Mouse (Mus musculus): ENCODE results near the gene Ppp5c.

The Ppp5c gene

GRCm38 (mm10) chr7:17054325-17054989 lies 26.7 kb upstream of the Ppp5c start:
- DNase-seq (ENCODE audit: low read depth) = no peak

GRCm38 (mm10) chr7:17050933-17051594 lies 23.3 kb upstream of the Ppp5c start:
- peak; percentile 61 for DNase-seq (ENCODE audit: low read depth)

- no peak for DNase-seq (ENCODE audit: low read depth)
Measured at GRCm38 (mm10) chr7:17050491-17050890, 22.8 kb upstream of the Ppp5c start.

- no peak for DNase-seq (ENCODE audit: low read depth)
Measured at GRCm38 (mm10) chr7:17048431-17049190, 20.9 kb upstream of the Ppp5c start.

- no peak for DNase-seq (ENCODE audit: low read depth)
Measured at GRCm38 (mm10) chr7:17047041-17047682, 19.4 kb upstream of the Ppp5c start.

GRCm38 (mm10) chr7:17045743-17046142 lies 18.0 kb upstream of the Ppp5c start:
- DNase-seq (ENCODE audit: low read depth) = no peak

GRCm38 (mm10) chr7:17039373-17039772 lies 11.6 kb upstream of the Ppp5c start:
- DNase-seq (ENCODE audit: low read depth) = no peak

GRCm38 (mm10) chr7:17038018-17038695 lies 10.4 kb upstream of the Ppp5c start:
- no peak for DNase-seq (ENCODE audit: low read depth)

- DNase-seq (ENCODE audit: low read depth) = no peak
Measured at GRCm38 (mm10) chr7:17030239-17030638, 2.5 kb upstream of the Ppp5c start.

- DNase-seq (ENCODE audit: low read depth) = no peak
Measured at GRCm38 (mm10) chr7:17028923-17029322, 1.2 kb upstream of the Ppp5c start.

GRCm38 (mm10) chr7:17026710-17027587 lies 775 bp downstream of the Ppp5c start:
- DNase-seq (ENCODE audit: low read depth) = peak; percentile 71

- no peak for DNase-seq (ENCODE audit: low read depth)
Measured at GRCm38 (mm10) chr7:17025896-17026622, 1.7 kb downstream of the Ppp5c start.

- DNase-seq (ENCODE audit: low read depth) = no peak
Measured at GRCm38 (mm10) chr7:17025505-17025894, 2.2 kb downstream of the Ppp5c start.

GRCm38 (mm10) chr7:17024814-17025504 lies 2.8 kb downstream of the Ppp5c start:
- no peak for DNase-seq (ENCODE audit: low read depth)

GRCm38 (mm10) chr7:17024141-17024540 lies 3.6 kb downstream of the Ppp5c start:
- DNase-seq (ENCODE audit: low read depth) = no peak

GRCm38 (mm10) chr7:17023701-17024100 lies 4.0 kb downstream of the Ppp5c start:
- DNase-seq (ENCODE audit: low read depth) = no peak

- no peak for DNase-seq (ENCODE audit: low read depth)
Measured at GRCm38 (mm10) chr7:17022176-17022575, 5.5 kb downstream of the Ppp5c start.

GRCm38 (mm10) chr7:17019426-17020166 lies 8.1 kb downstream of the Ppp5c start:
- DNase-seq (ENCODE audit: low read depth) = no peak

GRCm38 (mm10) chr7:17017921-17018320 lies 9.8 kb downstream of the Ppp5c start:
- no peak for DNase-seq (ENCODE audit: low read depth)

Measured in c-Kit-positive CD71-positive TER-119-negative erythroid progenitor cells, embryonic 14.5 days (primary cell).